Mouse (Mus musculus) mature B cell (primary cell): ENCODE data around the gene Ppm1b.

Source experiments
- in situ Hi-C: fragments of 300-500 bp; cut with MboI; formaldehyde crosslinking; loops from 2 replicates; pipeline ENCODE4 v1.14.3; 2019

Gene Ppm1b

GRCm38 (mm10) chr17:85020343-85020742, 63.8 kb downstream of the Ppm1b start:
- in situ Hi-C loops: no loop called here

GRCm38 (mm10) chr17:85023247-85024167, 67.0 kb downstream of the Ppm1b start:
- in situ Hi-C loops: no loop called here

GRCm38 (mm10) chr17:85024237-85024636, 67.7 kb downstream of the Ppm1b start:
- in situ Hi-C loops: no loop called here

- in situ Hi-C loops: no loop called here
Measured at GRCm38 (mm10) chr17:85025151-85025550, 68.6 kb downstream of the Ppm1b start.

GRCm38 (mm10) chr17:85026436-85026835, 69.9 kb downstream of the Ppm1b start:
- in situ Hi-C loops: no loop called here

GRCm38 (mm10) chr17:85027247-85027646, 70.7 kb downstream of the Ppm1b start:
- in situ Hi-C loops: no loop called here

GRCm38 (mm10) chr17:85028093-85028739, 71.7 kb downstream of the Ppm1b start, which contains the start of gene Slc3a1:
TSS of gene Slc3a1 (plus strand) at chr17:85028376.
- in situ Hi-C loops: no loop called here

- in situ Hi-C loops: no loop called here
Measured at GRCm38 (mm10) chr17:85028797-85029196, 72.3 kb downstream of the Ppm1b start.

- in situ Hi-C loops: no loop called here
Measured at GRCm38 (mm10) chr17:85030651-85031050, 74.1 kb downstream of the Ppm1b start.

- in situ Hi-C loops: no loop called here
Measured at GRCm38 (mm10) chr17:85033087-85033486, 76.5 kb downstream of the Ppm1b start.

- in situ Hi-C loops: no loop called here
Measured at GRCm38 (mm10) chr17:85034068-85034467, 77.5 kb downstream of the Ppm1b start.

GRCm38 (mm10) chr17:85037855-85038254, 81.3 kb downstream of the Ppm1b start:
- in situ Hi-C loops: no loop called here

GRCm38 (mm10) chr17:85038311-85038710, 81.8 kb downstream of the Ppm1b start:
- in situ Hi-C loops: no loop called here

GRCm38 (mm10) chr17:85038761-85039160, 82.2 kb downstream of the Ppm1b start:
- in situ Hi-C loops: no loop called here

- in situ Hi-C loops: no loop called here
Measured at GRCm38 (mm10) chr17:85040913-85041312, 84.4 kb downstream of the Ppm1b start.

GRCm38 (mm10) chr17:85042419-85042818, 85.9 kb downstream of the Ppm1b start:
- in situ Hi-C loops: no loop called here

- in situ Hi-C loops: no loop called here
Measured at GRCm38 (mm10) chr17:85043404-85043816, 86.9 kb downstream of the Ppm1b start.

- in situ Hi-C loops: no loop called here
Measured at GRCm38 (mm10) chr17:85044466-85044865, 87.9 kb downstream of the Ppm1b start.

GRCm38 (mm10) chr17:85045160-85045559, 88.6 kb downstream of the Ppm1b start:
- in situ Hi-C loops: no loop called here

- in situ Hi-C loops: no loop called here
Measured at GRCm38 (mm10) chr17:85048379-85048778, 91.8 kb downstream of the Ppm1b start.

GRCm38 (mm10) chr17:85058276-85058675, 101.7 kb downstream of the Ppm1b start:
- in situ Hi-C loops: no loop called here

- in situ Hi-C loops: no loop called here
Measured at GRCm38 (mm10) chr17:85059136-85059535, 102.6 kb downstream of the Ppm1b start.

- in situ Hi-C loops: no loop called here
Measured at GRCm38 (mm10) chr17:85063560-85063959, 107.0 kb downstream of the Ppm1b start.
